Mouse (Mus musculus) bone marrow macrophage, adult 2 months (primary cell): ENCODE measurements around the gene Scamp4.

Experiments
- CTCF ChIP-seq: IDR thresholded peaks from 2 replicates; pipeline ENCODE4 v1.5.1; 2012; ENCODE audit warnings: low read depth, mild to moderate bottlenecking, low read length, moderate library complexity
- POLR2A ChIP-seq: IDR thresholded peaks from 2 replicates; pipeline ENCODE4 v1.6.1; 2012; ENCODE audit warnings: mild to moderate bottlenecking, low read depth, low read length, borderline replicate concordance

GRCm38 (mm10) chr10:80573944-80574343, 28.7 kb upstream of the Scamp4 start:
- TF ChIP-seq CTCF: no peak
- TF ChIP-seq POLR2A: no peak
